Mouse (Mus musculus) lung, embryonic 16.5 days (tissue): ENCODE measurements around the gene U90926. TPM values are rescaled to one million over a fixed set of nuclear protein-coding genes. Genes with fewer than 3 reads are reported as not detected.

Experiments
- polyA plus RNA-seq: library from polyadenylated mRNA; unstranded; fragments of >200 nt; fragmentation: Nextera tagmentation; extraction: Ambion mirVana; gene quantifications from 2 replicates; pipeline ENCODE4 v1.2.1, GENCODE M21; 2015

The U90926 gene
- polyA plus RNA-seq, 1 experiment from 2014 or later = not detected

Other genes starting within 250 kb of the U90926 start
- gene Odaph, start 227.9 kb downstream of the U90926 start, polyA plus RNA-seq = not detected in 2 replicates
- 4.0 and 4.5 TPM in 2 replicates for gene Cdkl2, start 171.5 kb downstream of the U90926 start, polyA plus RNA-seq
- gene G3bp2, start 131.7 kb downstream of the U90926 start, polyA plus RNA-seq = 124 and 144 TPM in 2 replicates
- 37.7 and 38.3 TPM in 2 replicates for gene Uso1, start 77.5 kb downstream of the U90926 start, polyA plus RNA-seq
- gene Ppef2, start 40.9 kb upstream of the U90926 start, polyA plus RNA-seq = 0.16 and 0.25 TPM in 2 replicates
- gene Naaa, start 62.8 kb upstream of the U90926 start, polyA plus RNA-seq = 12.9 and 15.6 TPM in 2 replicates
- gene Sdad1, start 95.1 kb upstream of the U90926 start, polyA plus RNA-seq = 24.7 and 30.8 TPM in 2 replicates
- gene Cxcl9, start 112.7 kb upstream of the U90926 start, polyA plus RNA-seq = not detected in 2 replicates
- gene Art3, start 116.4 kb upstream of the U90926 start, polyA plus RNA-seq = 9.3 and 12.6 TPM in 2 replicates
- gene Cxcl10, start 133.5 kb upstream of the U90926 start, polyA plus RNA-seq = 0.57 and 2.7 TPM in 2 replicates
- gene Nup54, start 219.8 kb upstream of the U90926 start, polyA plus RNA-seq = 52.5 and 57.3 TPM in 2 replicates